9 mouse cellular contexts compared by ENCODE assay signal in the genomic region with DNA sequence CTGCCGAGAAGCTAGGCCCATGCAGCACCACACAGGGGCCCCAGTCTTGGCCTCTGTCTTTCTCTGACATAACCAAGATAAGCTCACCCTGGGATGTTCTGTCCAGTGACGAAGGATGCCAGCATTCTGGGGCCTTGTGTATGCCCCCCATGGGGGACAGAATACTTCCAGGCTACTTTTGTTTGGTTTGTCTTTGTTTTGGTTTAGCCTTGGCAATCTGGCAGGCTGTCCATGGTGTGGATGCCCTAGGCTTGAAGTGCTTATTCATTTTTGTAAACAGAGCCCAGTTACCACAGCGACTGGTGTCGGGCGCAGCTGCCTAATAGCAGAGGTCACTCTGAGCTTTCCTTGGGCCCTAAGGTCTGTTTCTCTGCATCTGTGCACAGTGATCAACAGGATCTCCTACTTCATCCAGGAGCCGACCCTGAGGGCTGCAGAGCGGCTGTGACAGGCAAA. TPM values are rescaled to one million over a fixed set of nuclear protein-coding genes. Genes with fewer than 3 reads are reported as not detected.
DNase-seq lines count a peak whose midpoint lies in the region; ATAC-seq lines count a peak whose summit lies in the region.
"Had no signal": no experiment of that assay in that cellular context is flagged by ENCODE, and none has a peak within 500 bp of the region (broad histone marks: within the 10 kb centered on the region; RNA-seq: fewer than 3 reads in every experiment).

No protein-coding gene starts in this region.

- H3K27me3 ChIP-seq in midbrain, embryonic 10.5 days (ENCODE audit: low read depth, poor library complexity, severe bottlenecking) = no peaks in the 10 kb centered on the region
- H3K27me3 ChIP-seq in midbrain, embryonic 16.5 days (ENCODE audit: control insufficient read depth, insufficient read depth, low read depth, low read length) = no peaks in the 10 kb centered on the region; the same call in 1 of the 2 replicates
- no peaks in the 10 kb centered on the region for H3K27me3 ChIP-seq in liver, embryonic 13.5 days
- no peaks in the 10 kb centered on the region for H3K27me3 ChIP-seq in stomach, embryonic 16.5 days (ENCODE audit: control insufficient read depth, insufficient read depth, low read length)
- peaks cover 5% of the 10 kb centered on the region; the same call in 1 of the 2 replicates for H3K27me3 ChIP-seq in kidney, embryonic 16.5 days (ENCODE audit: insufficient read depth, low read length)
- H3K27me3 ChIP-seq: Patski had no signal

- peak; percentile 40 for DNase-seq in midbrain, embryonic 10.5 days (ENCODE audit: low spot score)
- peak; percentile 73 to 78 for DNase-seq in heart, adult 9 months (ENCODE audit: low spot score in 2 of 2)
- peak; percentile 35 for DNase-seq in liver, embryonic 13.5 days
- no peak for DNase-seq in frontal cortex, postnatal 10 days (ENCODE audit: low spot score in 2 of 2)
- no peak for DNase-seq in kidney, postnatal 14 days

- 50% methylated on average over 7 of the region's 7 CpGs for WGBS in midbrain, embryonic 10.5 days
- 53% methylated on average over 7 of the region's 7 CpGs for WGBS in midbrain, embryonic 16.5 days
- WGBS in liver, embryonic 13.5 days (ENCODE audit: insufficient replicate concordance) = 40% methylated on average over 7 of the region's 7 CpGs
- WGBS in stomach, embryonic 16.5 days = 43% methylated on average over 7 of the region's 7 CpGs
- 67% methylated on average over 7 of the region's 7 CpGs for WGBS in kidney, embryonic 16.5 days

- no peak overlapping the region for H3K4me2 ChIP-seq in midbrain, embryonic 16.5 days (ENCODE audit: low read length)
- H3K4me2 ChIP-seq in liver, embryonic 13.5 days = peak overlapping the region; percentile 23
- no peak overlapping the region for H3K4me2 ChIP-seq in stomach, embryonic 16.5 days (ENCODE audit: low read depth, low read length)
- H3K4me2 ChIP-seq in kidney, embryonic 16.5 days (replicated peaks; ENCODE audit: low read depth, low read length) = no peak overlapping the region

- H3K4me1 ChIP-seq in midbrain, embryonic 10.5 days = peaks cover 47% of the 10 kb centered on the region
- no peaks in the 10 kb centered on the region; the same call in 1 of the 2 replicates for H3K4me1 ChIP-seq in midbrain, embryonic 16.5 days (ENCODE audit: control insufficient read depth, insufficient read depth, low read length)
- peaks cover 79% of the 10 kb centered on the region for H3K4me1 ChIP-seq in liver, embryonic 13.5 days (replicated peaks)
- peaks cover 59% of the 10 kb centered on the region for H3K4me1 ChIP-seq in stomach, embryonic 16.5 days (ENCODE audit: control insufficient read depth, insufficient read depth, low read length)
- H3K4me1 ChIP-seq in kidney, embryonic 16.5 days (ENCODE audit: insufficient read depth, low read length) = peaks cover 58% of the 10 kb centered on the region

- H3K9ac ChIP-seq in midbrain, embryonic 16.5 days (ENCODE audit: low read depth, low read length) = no peak overlapping the region
- peak overlapping the region; percentile 46 for H3K9ac ChIP-seq in liver, embryonic 13.5 days
- H3K9ac ChIP-seq in stomach, embryonic 16.5 days (ENCODE audit: low read length) = no peak overlapping the region
- no peak overlapping the region for H3K9ac ChIP-seq in kidney, embryonic 16.5 days (replicated peaks; ENCODE audit: low read length)

- H3K9me3 ChIP-seq in midbrain, embryonic 10.5 days (replicated peaks) = no peaks in the 10 kb centered on the region
- no peaks in the 10 kb centered on the region for H3K9me3 ChIP-seq in midbrain, embryonic 16.5 days (replicated peaks; ENCODE audit: control insufficient read depth, low read length, poor library complexity, severe bottlenecking)
- no peaks in the 10 kb centered on the region for H3K9me3 ChIP-seq in liver, embryonic 13.5 days (replicated peaks)
- no peaks in the 10 kb centered on the region for H3K9me3 ChIP-seq in stomach, embryonic 16.5 days (replicated peaks; ENCODE audit: control insufficient read depth, low read length)
- H3K9me3 ChIP-seq in kidney, embryonic 16.5 days (ENCODE audit: low read length) = no peaks in the 10 kb centered on the region

- H3K27ac ChIP-seq in midbrain, embryonic 10.5 days (replicated peaks) = peak overlapping the region; percentile 61
- H3K27ac ChIP-seq in midbrain, embryonic 16.5 days (ENCODE audit: low read length) = no peak overlapping the region
- H3K27ac ChIP-seq in liver, embryonic 13.5 days = peak overlapping the region; percentile 78
- H3K27ac ChIP-seq in stomach, embryonic 16.5 days (ENCODE audit: low read length) = peak overlapping the region; percentile 14; the same call in 1 of the 2 replicates
- no peak overlapping the region for H3K27ac ChIP-seq in kidney, embryonic 16.5 days (ENCODE audit: low read length)

- no peak for ATAC-seq in midbrain, embryonic 16.5 days
- ATAC-seq in liver, embryonic 13.5 days (ENCODE audit: low read depth) = peak; percentile 74
- no peak for ATAC-seq in stomach, embryonic 16.5 days (ENCODE audit: insufficient read depth, low FRiP score)
- no peak for ATAC-seq in kidney, embryonic 16.5 days (ENCODE audit: low FRiP score, low TSS enrichment)
- ATAC-seq: Patski had no signal

- no peaks in the 10 kb centered on the region for H3K36me3 ChIP-seq in midbrain, embryonic 10.5 days
- H3K36me3 ChIP-seq in midbrain, embryonic 16.5 days (ENCODE audit: control insufficient read depth, insufficient read depth, low read length) = no peaks in the 10 kb centered on the region
- no peaks in the 10 kb centered on the region for H3K36me3 ChIP-seq in liver, embryonic 13.5 days
- H3K36me3 ChIP-seq in stomach, embryonic 16.5 days (ENCODE audit: control insufficient read depth, insufficient read depth, low read length) = no peaks in the 10 kb centered on the region
- no peaks in the 10 kb centered on the region for H3K36me3 ChIP-seq in kidney, embryonic 16.5 days (ENCODE audit: insufficient read depth, low read length)

- H3K4me3 ChIP-seq in midbrain, embryonic 10.5 days = no peak overlapping the region
- no peak overlapping the region for H3K4me3 ChIP-seq in midbrain, embryonic 16.5 days (ENCODE audit: low read depth, low read length)
- no peak overlapping the region for H3K4me3 ChIP-seq in liver, embryonic 13.5 days (replicated peaks)
- H3K4me3 ChIP-seq in stomach, embryonic 16.5 days (replicated peaks; ENCODE audit: low read length) = no peak overlapping the region
- H3K4me3 ChIP-seq in kidney, embryonic 16.5 days (ENCODE audit: low read length) = no peak overlapping the region

RNA-seq across cellular contexts. Expression of a gene that starts 51.4 kb away (rescaled TPM):
- 7.2 and 7.4 TPM in 2 replicates for polyA plus RNA-seq in midbrain, embryonic 10.5 days (2016; fragmentation: Nextera tagmentation; extraction: Ambion mirVana)
- 3.5 and 4.3 TPM in 2 replicates for polyA plus RNA-seq in midbrain, embryonic 16.5 days (2015; fragmentation: Nextera tagmentation; extraction: Ambion mirVana)
- polyA plus RNA-seq in liver, embryonic 13.5 days (2015; fragmentation: Nextera tagmentation; extraction: Ambion mirVana) = 7.1 and 9.9 TPM in 2 replicates
- 29.5 and 31.1 TPM in 2 replicates for polyA plus RNA-seq in stomach, embryonic 16.5 days (2015; fragmentation: Nextera tagmentation; extraction: Ambion mirVana)
- 17.3 and 18.6 TPM in 2 replicates for polyA plus RNA-seq in kidney, embryonic 16.5 days (2015; fragmentation: Nextera tagmentation; extraction: Ambion mirVana)

Comparison
In these comparisons a context has a peak if more than half of its experiments do, and no peak if none do; other contexts are left out.
1. H3K27ac ChIP-seq: peak in midbrain, embryonic 10.5 days (single experiment), liver, embryonic 13.5 days (single experiment) and stomach, embryonic 16.5 days (single experiment); none in midbrain, embryonic 16.5 days (single experiment) and kidney, embryonic 16.5 days (single experiment).
2. DNase-seq: peak in midbrain, embryonic 10.5 days (single experiment), heart, adult 9 months (2 of 2) and liver, embryonic 13.5 days (single experiment); none in frontal cortex, postnatal 10 days (0 of 2) and kidney, postnatal 14 days (single experiment).